Mouse (Mus musculus): ENCODE data around the gene Stc2.

DNA sequence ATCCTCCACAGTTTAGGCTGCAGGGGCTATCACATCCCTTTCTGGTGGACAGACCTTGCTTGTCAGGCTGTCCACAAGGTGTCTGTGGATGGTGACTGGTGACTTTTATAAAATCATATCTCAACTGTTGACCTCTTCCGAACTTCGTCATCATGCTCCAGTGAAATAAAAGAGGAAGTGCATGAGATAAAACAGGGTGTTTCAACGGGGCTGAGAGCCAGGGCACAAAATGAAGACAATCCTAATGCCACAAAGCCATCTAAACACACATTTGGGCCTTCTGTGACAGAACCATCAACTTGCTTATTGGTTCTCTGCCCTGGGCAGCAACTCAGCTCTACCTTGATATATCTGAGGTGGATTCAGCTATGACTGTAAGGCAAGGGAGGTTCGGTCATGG lies 3.0 kb downstream of the Stc2 start:
- no peak for TF ChIP-seq CTCF (conservative IDR thresholded peaks at IDR 0.05; ENCODE audit: insufficient read depth, insufficient read length, low read depth, low read length)
- no peak for TF ChIP-seq POLR2A (IDR thresholded peaks at IDR 0.05; ENCODE audit: low read depth, low read length)

Measured in kidney, adult 2 months (tissue).